Mouse (Mus musculus) limb, embryonic 14.5 days (tissue): ENCODE data around the gene Smagp. TPM values are rescaled to one million over a fixed set of nuclear protein-coding genes. Genes with fewer than 3 reads are reported as not detected.

ENCODE experiments used
- ATAC-seq: fragments of 200-750 bp; cut with Nextera tagmentation; 2 replicates; pipeline ENCODE4 v1.8.0; 2017; ENCODE audit warnings: low read depth, moderate number of reproducible peaks, moderate TSS enrichment; ENCODE audit not compliant: low FRiP score
- DNase-seq: peaks from one replicate; pipeline ENCODE4 v3.0.0-alpha.2; 2015; ENCODE audit warnings: low spot score
- H3K27ac ChIP-seq: fragments of 300-500 bp; sonication (generic); replicated peaks from 2 replicates; pipeline ENCODE4 v1.5.1; 2014; ENCODE audit warnings: low read depth, mild to moderate bottlenecking, low read length, moderate library complexity, mixed read lengths
- H3K27me3 ChIP-seq: fragments of 300-500 bp; sonication (generic); 2 replicates; pipeline ENCODE4 v1.6.1; 2014; ENCODE audit warnings: low read length, mixed read lengths; ENCODE audit not compliant: control insufficient read depth, insufficient read depth
- H3K36me3 ChIP-seq: fragments of 300-500 bp; sonication (generic); 2 replicates; pipeline ENCODE4 v1.6.1; 2014; ENCODE audit warnings: mild to moderate bottlenecking, low read length, moderate library complexity, mixed read lengths; ENCODE audit not compliant: control insufficient read depth, insufficient read depth
- H3K4me1 ChIP-seq: fragments of 300-500 bp; sonication (generic); 2 replicates; pipeline ENCODE4 v1.6.1; 2014; ENCODE audit warnings: antibody characterized with exemption, low read length, mixed read lengths; ENCODE audit not compliant: control insufficient read depth, insufficient read depth
- H3K4me2 ChIP-seq: fragments of 300-500 bp; sonication (generic); replicated peaks from 2 replicates; pipeline ENCODE4 v1.6.1; 2014; ENCODE audit warnings: low read depth, mild to moderate bottlenecking, low read length, moderate library complexity; ENCODE audit not compliant: severe bottlenecking
- H3K4me3 ChIP-seq: fragments of 300-500 bp; sonication (generic); replicated peaks from 2 replicates; pipeline ENCODE4 v1.5.1; 2014; ENCODE audit warnings: low read length
- H3K9ac ChIP-seq: fragments of 300-500 bp; sonication (generic); 2 replicates; pipeline ENCODE4 v1.6.1; 2014; ENCODE audit warnings: mild to moderate bottlenecking, low read depth, low read length, moderate library complexity; ENCODE audit not compliant: severe bottlenecking
- H3K9me3 ChIP-seq: fragments of 300-500 bp; sonication (generic); 2 replicates; pipeline ENCODE4 v1.6.1; 2016; ENCODE audit warnings: low read length; ENCODE audit not compliant: control insufficient read depth
- POLR2A ChIP-seq: fragments of 200-500 bp; IDR thresholded peaks from 2 replicates; pipeline ENCODE4 v1.8.0; 2012; ENCODE audit warnings: inconsistent platforms, mild to moderate bottlenecking, moderate library complexity, borderline replicate concordance; ENCODE audit not compliant: insufficient read depth, insufficient read length; ENCODE audit errors: extremely low read depth
- WGBS: fragments of 180-500 bp; shearing (Covaris S2); extraction: QIAGEN DNeasy Blood & Tissue Kit; methylation state at CpG from one replicate; pipeline ENCODE4 v1.1.7; 2014; 5-methylcytosine and 5-hydroxymethylcytosine counted together
- polyA plus RNA-seq, 2 experiments: library from polyadenylated mRNA; depleted of rRNA in 1 of 2; stranded (reverse) in 1 of 2; unstranded in 1 of 2; fragments of >200 nt; fragmentation: Nextera tagmentation in 1 of 2; extraction: Ambion mirVana in 1 of 2; gene quantifications; 2 replicates each; pipeline versions ENCODE4 v1.2.1 to v1.2.3; 2012 to 2014

Smagp gene
- polyA plus RNA-seq, 2 experiments = 19.7 to 25.4 TPM

- Histone ChIP-seq H3K4me2 (no peak overlapping the region), H3K9me3 (no peaks in the 10 kb centered on the region), H3K27ac (no peak overlapping the region), H3K9ac (no peak overlapping the region), H3K36me3 (no peaks in the 10 kb centered on the region), H3K27me3 (peaks cover 19% of the 10 kb centered on the region), H3K4me1 (peaks cover 8% of the 10 kb centered on the region), H3K4me3 (no peak overlapping the region)
- TF ChIP-seq POLR2A = no peak
- 56% methylated on average over 16 of the region's 16 CpGs for WGBS
- no peak for DNase-seq
- ATAC-seq = no peak
Observed at GRCm38 (mm10) chr15:100641226-100641810, 4.6 kb upstream of the Smagp start.

- no peaks in the 10 kb centered on the region for H3K9me3 ChIP-seq
- WGBS = 68% methylated on average over 16 of the region's 16 CpGs
- H3K4me3 ChIP-seq = no peak overlapping the region
Observed at GRCm38 (mm10) chr15:100639972-100640750, 3.4 kb upstream of the Smagp start.

GRCm38 (mm10) chr15:100637661-100638060 lies 921 bp upstream of the Smagp start:
- Histone ChIP-seq H3K9me3 (no peaks in the 10 kb centered on the region), H3K27ac (no peak overlapping the region), H3K4me3 (no peak overlapping the region), H3K36me3 (no peaks in the 10 kb centered on the region), H3K4me1 (peaks cover 14% of the 10 kb centered on the region), H3K27me3 (peaks cover 41% of the 10 kb centered on the region), H3K4me2 (no peak overlapping the region), H3K9ac (no peak overlapping the region)
- no peak for TF ChIP-seq POLR2A
- ATAC-seq (no peak), DNase-seq (no peak)
- WGBS = 17% methylated on average over 6 of the region's 6 CpGs

More at GRCm38 (mm10) chr15:100639972-100640750, 3.4 kb upstream of the Smagp start:
- H3K4me2 ChIP-seq = no peak overlapping the region
- H3K27me3 ChIP-seq = peaks cover 31% of the 10 kb centered on the region
- peaks cover 14% of the 10 kb centered on the region for H3K4me1 ChIP-seq
- H3K36me3 ChIP-seq = no peaks in the 10 kb centered on the region
- H3K9ac ChIP-seq = no peak overlapping the region
- H3K27ac ChIP-seq = no peak overlapping the region
- DNase-seq = no peak
- no peak for TF ChIP-seq POLR2A
- ATAC-seq = no peak

GRCm38 (mm10) chr15:100635851-100636645 lies 692 bp downstream of the Smagp start:
- Histone ChIP-seq H3K36me3 (no peaks in the 10 kb centered on the region), H3K9me3 (no peaks in the 10 kb centered on the region), H3K27me3 (peaks cover 41% of the 10 kb centered on the region), H3K9ac (peak overlapping the region; percentile 49), H3K27ac (no peak overlapping the region), H3K4me2 (peak overlapping the region; percentile 98), H3K4me1 (peaks cover 14% of the 10 kb centered on the region), H3K4me3 (peak overlapping the region; percentile 55)
- TF ChIP-seq POLR2A = no peak
- ATAC-seq (no peak), DNase-seq (no peak)
- 4% methylated on average over 30 of the region's 38 CpGs for WGBS

GRCm38 (mm10) chr15:100635239-100635638 lies 1.5 kb downstream of the Smagp start:
- DNase-seq (no peak), ATAC-seq (no peak)
- Histone ChIP-seq H3K4me3 (no peak overlapping the region; the same call in 1 of the 2 replicates), H3K4me2 (no peak overlapping the region), H3K9me3 (no peaks in the 10 kb centered on the region), H3K36me3 (no peaks in the 10 kb centered on the region), H3K9ac (no peak overlapping the region), H3K27ac (no peak overlapping the region), H3K4me1 (peaks cover 14% of the 10 kb centered on the region), H3K27me3 (peaks cover 41% of the 10 kb centered on the region)
- no peak for TF ChIP-seq POLR2A
- 8% methylated on average over 9 of the region's 9 CpGs for WGBS
